Mouse (Mus musculus) lung, embryonic 15.5 days (tissue): ENCODE results near the gene Rab40c. TPM values are rescaled to one million over a fixed set of nuclear protein-coding genes. Genes with fewer than 3 reads are reported as not detected.
A peak's percentile ranks its signal among the peaks of the same experiment; 100 is the strongest.

ENCODE experiments used
- ATAC-seq: fragments of 200-750 bp; cut with Nextera tagmentation; 2 replicates; pipeline ENCODE4 v1.8.0; 2017; ENCODE audit warnings: moderate number of reproducible peaks, borderline replicate concordance; ENCODE audit not compliant: low FRiP score, low TSS enrichment; ENCODE audit errors: extremely low read depth
- H3K27ac ChIP-seq: fragments of 300-500 bp; sonication (generic); 2 replicates; pipeline ENCODE4 v1.5.1; 2015; ENCODE audit warnings: moderate library complexity, mild to moderate bottlenecking, inconsistent platforms
- H3K27me3 ChIP-seq: fragments of 300-500 bp; sonication (generic); 2 replicates; pipeline ENCODE4 v1.6.1; 2015; ENCODE audit warnings: inconsistent platforms
- H3K36me3 ChIP-seq: fragments of 300-500 bp; sonication (generic); 2 replicates; pipeline ENCODE4 v1.6.1; 2015; ENCODE audit warnings: inconsistent platforms
- H3K4me1 ChIP-seq: fragments of 300-500 bp; sonication (generic); 2 replicates; pipeline ENCODE4 v1.6.1; 2015; ENCODE audit warnings: inconsistent platforms
- H3K4me2 ChIP-seq: fragments of 300-500 bp; sonication (generic); 2 replicates; pipeline ENCODE4 v1.6.1; 2015; ENCODE audit warnings: inconsistent platforms, mild to moderate bottlenecking, moderate library complexity
- H3K4me3 ChIP-seq: fragments of 300-500 bp; sonication (generic); 2 replicates; pipeline ENCODE4 v1.5.1; 2015; ENCODE audit warnings: mild to moderate bottlenecking, inconsistent platforms
- H3K9ac ChIP-seq: fragments of 300-500 bp; sonication (generic); 2 replicates; pipeline ENCODE4 v1.6.1; 2015; ENCODE audit warnings: inconsistent platforms
- H3K9me3 ChIP-seq: fragments of 300-500 bp; sonication (generic); 2 replicates; pipeline ENCODE4 v1.6.1; 2016; ENCODE audit warnings: inconsistent platforms
- WGBS: fragments of 180-500 bp; shearing (Covaris S2); methylation state at CpG from one replicate; pipeline ENCODE4 v1.1.7; 2015; 5-methylcytosine and 5-hydroxymethylcytosine counted together
- polyA plus RNA-seq: library from polyadenylated mRNA; unstranded; fragments of >200 nt; fragmentation: Nextera tagmentation; extraction: Ambion mirVana; gene quantifications from 2 replicates; pipeline ENCODE4 v1.2.1, GENCODE M21; 2015

The Rab40c gene
- polyA plus RNA-seq, 1 experiment from 2014 or later, result 27.4 TPM

DNA sequence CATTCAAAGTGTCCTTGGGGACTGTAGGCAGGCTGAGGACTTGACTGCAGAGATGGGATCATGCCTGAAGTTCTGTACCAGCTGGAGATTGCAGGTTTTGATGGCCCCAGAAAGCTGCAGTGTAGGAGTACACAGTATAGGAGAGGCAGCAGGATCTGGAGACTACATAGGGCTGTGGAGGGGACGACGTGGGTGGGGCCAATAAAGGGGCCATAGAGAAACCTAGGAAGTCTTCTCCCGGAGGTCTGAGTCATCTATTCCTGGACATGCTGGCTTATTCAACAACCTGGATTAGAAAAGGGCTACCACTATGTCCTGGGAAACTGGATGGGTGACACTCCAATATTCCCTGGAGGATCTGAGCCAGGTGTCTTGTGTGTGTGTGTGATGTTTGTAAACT is 36.2 kb upstream of the Rab40c start:
- H3K4me1 ChIP-seq, result peaks cover 14% of the 10 kb centered on the region
- peaks cover 34% of the 10 kb centered on the region for H3K27me3 ChIP-seq
- no peak overlapping the region for H3K9ac ChIP-seq
- no peak overlapping the region for H3K4me3 ChIP-seq
- ATAC-seq, result no peak
- no peaks in the 10 kb centered on the region for H3K9me3 ChIP-seq
- no peak overlapping the region for H3K4me2 ChIP-seq
- WGBS, result 57% methylated on average over 3 of the region's 3 CpGs
- H3K27ac ChIP-seq, result no peak overlapping the region
- H3K36me3 ChIP-seq, result peaks cover 6% of the 10 kb centered on the region; the same call in 1 of the 2 replicates

DNA sequence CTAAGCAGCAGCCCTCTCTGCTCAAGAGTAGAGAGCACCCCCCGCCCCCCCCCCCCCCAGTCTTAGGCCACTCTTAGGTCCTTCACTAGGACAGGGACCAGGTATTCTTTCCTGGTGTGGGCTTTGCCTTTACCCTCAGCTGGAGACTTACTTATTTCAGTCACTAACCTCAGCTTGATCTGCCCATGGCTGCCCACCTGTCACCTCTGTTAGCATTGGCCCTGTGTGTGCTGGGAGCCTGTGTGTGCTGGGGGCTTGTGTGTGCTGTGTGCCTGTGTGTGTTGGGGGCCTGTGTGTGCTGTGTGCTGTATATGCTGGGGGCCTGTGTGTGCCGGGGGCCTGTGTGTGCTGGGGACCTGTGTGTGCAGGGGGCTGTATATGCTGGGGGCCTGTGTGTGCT is 35.1 kb upstream of the Rab40c start:
- Histone ChIP-seq H3K4me1 (peaks cover 14% of the 10 kb centered on the region), H3K9ac (no peak overlapping the region), H3K9me3 (no peaks in the 10 kb centered on the region), H3K27ac (no peak overlapping the region), H3K4me3 (no peak overlapping the region), H3K4me2 (no peak overlapping the region), H3K36me3 (peaks cover 6% of the 10 kb centered on the region; the same call in 1 of the 2 replicates), H3K27me3 (peaks cover 45% of the 10 kb centered on the region)
- 78% methylated on average over 2 of the region's 2 CpGs for WGBS
- ATAC-seq, result no peak

GRCm38 (mm10) chr17:25953161-25953560 is 33.6 kb upstream of the Rab40c start:
- no peaks in the 10 kb centered on the region for H3K36me3 ChIP-seq
- H3K9me3 ChIP-seq, result no peaks in the 10 kb centered on the region
- no peak overlapping the region for H3K4me3 ChIP-seq
- no peak overlapping the region for H3K9ac ChIP-seq
- no peak for ATAC-seq
- WGBS, result 78% methylated on average over 5 of the region's 5 CpGs
- H3K27ac ChIP-seq, result no peak overlapping the region
- H3K4me2 ChIP-seq, result no peak overlapping the region
- H3K4me1 ChIP-seq, result peaks cover 14% of the 10 kb centered on the region
- peaks cover 47% of the 10 kb centered on the region for H3K27me3 ChIP-seq

GRCm38 (mm10) chr17:25951803-25952623 is 32.5 kb upstream of the Rab40c start, which contains the start of gene A930017K11Rik:
TSS of gene A930017K11Rik (minus strand) at chr17:25952565.
- Histone ChIP-seq H3K9ac (peak within 1 kb of the TSS; percentile 11), H3K4me2 (peak within 1 kb of the TSS; percentile 76), H3K4me1 (peaks cover 14% of the 10 kb centered on the region), H3K4me3 (peak within 1 kb of the TSS; percentile 42), H3K9me3 (no peaks in the 10 kb centered on the region), H3K27me3 (peaks cover 47% of the 10 kb centered on the region), H3K36me3 (no peaks in the 10 kb centered on the region), H3K27ac (no peak within 1 kb of the TSS)
- WGBS, result 1% methylated on average over 58 of the region's 58 CpGs
- 0 out of 2 replicates have a peak, but pooled peaks have one; percentile 27 for ATAC-seq

DNA sequence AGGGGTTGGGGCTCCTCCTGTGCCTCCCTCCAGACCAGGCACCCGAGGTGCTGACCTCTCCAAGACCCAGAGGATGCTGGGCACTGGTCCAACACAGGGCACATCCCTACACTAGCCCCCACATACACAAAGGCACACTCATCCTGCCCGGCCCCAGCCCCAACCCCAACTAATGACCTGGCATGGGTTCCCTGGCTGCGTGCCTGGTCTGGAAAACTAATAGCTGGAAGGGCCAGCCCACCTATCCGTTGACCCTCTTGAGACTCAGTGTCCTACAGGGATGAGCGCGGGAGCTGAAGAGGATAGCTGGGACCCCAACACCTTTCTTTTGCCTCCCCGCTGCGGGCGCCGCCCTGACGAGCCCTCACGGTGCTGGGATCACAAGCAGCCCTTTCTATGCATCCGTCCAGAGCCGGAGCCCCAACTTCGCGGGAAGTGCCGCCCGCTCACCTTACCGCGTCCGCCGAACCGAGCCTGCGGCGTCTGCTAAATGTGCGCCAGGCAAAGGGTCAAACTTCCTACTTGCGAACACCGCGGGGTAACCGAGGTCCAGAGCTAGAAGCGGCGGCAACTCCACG is 31.8 kb upstream of the Rab40c start:
- Histone ChIP-seq H3K27ac (no peak overlapping the region), H3K36me3 (no peaks in the 10 kb centered on the region), H3K4me2 (peak overlapping the region; percentile 76)

DNA sequence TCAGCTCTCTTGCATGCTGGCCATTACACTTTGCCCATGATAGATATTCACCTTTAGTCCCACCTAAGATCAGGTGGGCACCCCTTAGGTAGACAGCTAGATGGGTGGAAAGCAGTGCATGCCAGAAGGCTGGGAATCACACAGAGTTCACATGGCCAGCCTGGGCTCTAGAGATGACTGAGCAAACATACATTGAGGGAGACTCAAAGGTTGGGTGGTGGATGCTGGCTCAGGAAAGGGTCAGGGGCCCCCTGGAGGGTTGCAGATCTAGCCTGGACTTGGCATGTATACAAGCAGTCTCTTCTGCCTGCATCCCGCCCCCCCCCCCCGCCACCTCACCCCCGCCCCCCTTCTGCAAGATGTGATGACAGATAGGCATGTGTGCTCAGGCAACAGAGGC is 31.2 kb upstream of the Rab40c start:
- Histone ChIP-seq H3K27me3 (peaks cover 47% of the 10 kb centered on the region), H3K9ac (no peak overlapping the region), H3K9me3 (no peaks in the 10 kb centered on the region), H3K4me2 (no peak overlapping the region), H3K36me3 (no peaks in the 10 kb centered on the region), H3K27ac (no peak overlapping the region), H3K4me1 (peaks cover 14% of the 10 kb centered on the region), H3K4me3 (no peak overlapping the region)
- WGBS, result 0% methylated on average over 1 of the region's 3 CpGs
- ATAC-seq, result no peak

More for the DNA sequence above, 31.8 kb upstream of the Rab40c start:
- Histone ChIP-seq H3K4me3 (peak overlapping the region; percentile 42), H3K27me3 (peaks cover 47% of the 10 kb centered on the region), H3K4me1 (peaks cover 14% of the 10 kb centered on the region), H3K9ac (no peak overlapping the region; the same call in 1 of the 2 replicates), H3K9me3 (no peaks in the 10 kb centered on the region)
- no peak for ATAC-seq
- WGBS, result under 1% methylated on average over 33 of the region's 33 CpGs

DNA sequence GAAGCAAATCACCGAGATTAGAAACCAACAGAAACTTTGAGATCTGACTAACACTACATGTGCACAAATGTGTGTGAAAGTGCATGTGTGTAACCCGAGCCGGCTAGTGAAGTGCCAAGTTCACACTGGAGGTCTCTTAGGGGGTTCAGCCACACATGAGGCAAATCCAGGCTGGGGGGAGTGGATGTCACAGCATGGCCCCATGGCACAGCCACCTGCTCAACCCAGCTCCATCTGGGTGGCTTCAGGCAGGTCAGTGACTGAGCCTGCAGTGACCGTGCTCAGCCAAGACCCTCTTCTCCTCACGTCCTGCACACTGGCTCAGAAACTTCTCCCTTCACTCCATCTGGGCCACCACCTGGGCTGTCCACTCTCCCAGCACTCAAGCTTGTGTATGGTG is 30.5 kb upstream of the Rab40c start:
- Histone ChIP-seq H3K27ac (no peak overlapping the region), H3K4me1 (peaks cover 14% of the 10 kb centered on the region), H3K27me3 (peaks cover 47% of the 10 kb centered on the region), H3K4me3 (no peak overlapping the region), H3K36me3 (no peaks in the 10 kb centered on the region), H3K9me3 (no peaks in the 10 kb centered on the region), H3K4me2 (no peak overlapping the region), H3K9ac (no peak overlapping the region)
- no peak for ATAC-seq
- WGBS, result 60% methylated on average over 5 of the region's 5 CpGs

DNA sequence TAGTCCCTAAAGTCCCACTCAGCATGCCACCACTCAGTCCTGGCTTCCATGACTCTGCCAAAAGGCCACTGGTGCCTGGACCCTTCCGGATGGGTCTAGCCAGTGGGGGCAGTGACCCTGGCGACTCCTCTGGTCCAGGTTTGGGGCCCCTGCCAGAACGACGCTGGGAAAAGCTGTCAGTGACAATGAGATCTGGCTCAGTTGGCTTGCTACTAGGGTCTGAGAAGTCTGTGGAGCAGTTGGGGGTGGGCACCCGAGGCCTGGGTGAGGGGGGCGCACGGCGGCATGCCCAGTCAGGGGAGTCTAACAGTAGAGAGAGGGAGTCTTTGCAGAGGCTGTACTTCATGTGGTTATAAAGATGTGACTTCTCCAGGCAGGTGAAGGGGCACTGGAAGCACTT is 28.5 kb upstream of the Rab40c start:
- no peak for ATAC-seq
- Histone ChIP-seq H3K4me3 (no peak overlapping the region), H3K27ac (no peak overlapping the region)

DNA sequence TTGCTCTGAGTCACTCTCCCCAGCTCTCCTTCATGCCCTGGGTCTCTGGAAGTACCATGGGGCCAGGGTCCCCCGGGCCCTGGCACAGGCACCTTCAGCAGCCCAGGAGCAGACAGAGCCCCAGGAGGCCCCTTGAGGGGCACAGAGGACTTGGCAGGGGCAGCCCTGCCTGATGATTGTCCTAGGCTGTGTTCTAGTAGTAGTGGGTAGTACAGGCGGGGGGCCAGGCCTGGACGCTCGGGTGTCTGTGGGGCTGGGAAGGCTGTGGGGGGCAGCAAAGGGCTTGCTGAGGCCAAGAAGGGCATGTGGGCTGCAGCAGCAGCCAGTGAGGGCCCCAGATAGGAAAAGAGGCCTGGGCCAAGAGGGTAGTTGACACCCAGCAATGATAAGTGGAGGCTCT is 28.0 kb upstream of the Rab40c start:
- WGBS, result 82% methylated on average over 4 of the region's 4 CpGs
- Histone ChIP-seq H3K36me3 (no peaks in the 10 kb centered on the region), H3K27me3 (peaks cover 31% of the 10 kb centered on the region), H3K9ac (no peak overlapping the region), H3K4me2 (no peak overlapping the region), H3K27ac (no peak overlapping the region), H3K4me1 (peaks cover 14% of the 10 kb centered on the region), H3K4me3 (no peak overlapping the region), H3K9me3 (no peaks in the 10 kb centered on the region)
- ATAC-seq, result no peak

More for the DNA sequence above, 28.5 kb upstream of the Rab40c start:
- Histone ChIP-seq H3K4me2 (no peak overlapping the region), H3K27me3 (peaks cover 36% of the 10 kb centered on the region), H3K9ac (no peak overlapping the region), H3K4me1 (peaks cover 14% of the 10 kb centered on the region), H3K9me3 (no peaks in the 10 kb centered on the region), H3K36me3 (no peaks in the 10 kb centered on the region)
- 71% methylated on average over 8 of the region's 8 CpGs for WGBS

GRCm38 (mm10) chr17:25946891-25947290 is 27.4 kb upstream of the Rab40c start:
- WGBS, result 79% methylated on average over 8 of the region's 8 CpGs
- Histone ChIP-seq H3K36me3 (no peaks in the 10 kb centered on the region), H3K4me3 (no peak overlapping the region), H3K27ac (no peak overlapping the region), H3K27me3 (peaks cover 24% of the 10 kb centered on the region), H3K4me2 (no peak overlapping the region), H3K9ac (no peak overlapping the region), H3K9me3 (no peaks in the 10 kb centered on the region), H3K4me1 (peaks cover 12% of the 10 kb centered on the region)
- ATAC-seq, result no peak

- Histone ChIP-seq H3K9ac (no peak overlapping the region), H3K27me3 (peaks cover 19% of the 10 kb centered on the region), H3K4me3 (no peak overlapping the region), H3K4me2 (no peak overlapping the region), H3K4me1 (peaks cover 7% of the 10 kb centered on the region), H3K36me3 (no peaks in the 10 kb centered on the region), H3K27ac (no peak overlapping the region), H3K9me3 (no peaks in the 10 kb centered on the region)
- ATAC-seq, result no peak
- 65% methylated on average over 7 of the region's 7 CpGs for WGBS
These were observed 26.8 kb upstream of the Rab40c start for GRCm38 (mm10) chr17:25946349-25946748.

DNA sequence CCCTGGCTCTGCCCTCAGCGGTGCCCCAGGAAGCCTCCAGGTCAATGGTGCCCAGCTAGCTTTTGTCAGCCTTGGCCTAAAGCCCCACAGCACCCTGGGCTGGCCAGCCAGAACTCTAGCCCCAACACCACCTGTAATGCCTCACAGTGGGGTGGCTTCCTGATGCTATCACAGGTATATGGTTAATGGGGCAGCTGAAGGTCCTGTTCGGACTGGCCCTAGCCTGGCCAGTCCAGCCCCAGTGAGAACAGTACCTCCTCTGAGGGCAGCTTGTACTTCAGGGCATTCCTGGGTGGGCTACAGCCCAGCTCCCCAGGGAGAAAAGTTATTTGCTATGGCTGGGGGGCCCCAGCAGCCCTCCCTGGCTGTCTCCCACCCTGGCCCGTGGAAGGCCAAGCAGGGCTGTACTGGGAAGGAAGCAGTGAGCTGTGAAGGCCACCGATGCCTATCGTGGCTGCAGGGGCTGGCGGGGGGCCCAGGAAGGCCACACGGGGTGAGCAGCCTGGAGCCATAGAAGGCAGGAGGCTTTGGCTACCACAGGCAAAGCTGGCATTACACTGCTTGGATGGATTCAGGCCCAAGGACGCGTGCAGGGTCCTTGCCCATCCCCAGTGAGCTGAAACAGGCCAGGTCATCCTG is 26.1 kb upstream of the Rab40c start:
- Histone ChIP-seq H3K4me1 (peaks cover 11% of the 10 kb centered on the region), H3K9ac (no peak overlapping the region), H3K4me2 (no peak overlapping the region), H3K36me3 (no peaks in the 10 kb centered on the region), H3K4me3 (no peak overlapping the region), H3K9me3 (no peaks in the 10 kb centered on the region), H3K27me3 (peaks cover 11% of the 10 kb centered on the region), H3K27ac (no peak overlapping the region)
- WGBS, result 65% methylated on average over 9 of the region's 9 CpGs
- no peak for ATAC-seq
